Mouse (Mus musculus): ENCODE data around the gene Gp1ba.

Gene Gp1ba

GRCm38 (mm10) chr11:70638714-70639278 is at the start of gene Gp1ba:
Gene Gp1ba (plus strand): TSS chr11:70639122.
- no peak for DNase-seq (ENCODE audit: low spot score)

GRCm38 (mm10) chr11:70591733-70592132 is 47.2 kb upstream of the Gp1ba start:
- DNase-seq (ENCODE audit: low spot score): no peak

GRCm38 (mm10) chr11:70594253-70594989 is 44.5 kb upstream of the Gp1ba start:
- DNase-seq (ENCODE audit: low spot score): peak; percentile 64

GRCm38 (mm10) chr11:70595638-70596037 is 43.3 kb upstream of the Gp1ba start:
- DNase-seq (ENCODE audit: low spot score): peak; percentile 49

GRCm38 (mm10) chr11:70596094-70596493 is 42.8 kb upstream of the Gp1ba start:
- no peak for DNase-seq (ENCODE audit: low spot score)

GRCm38 (mm10) chr11:70597301-70597700 is 41.6 kb upstream of the Gp1ba start:
- no peak for DNase-seq (ENCODE audit: low spot score)

GRCm38 (mm10) chr11:70598451-70598953 is 40.4 kb upstream of the Gp1ba start:
- no peak for DNase-seq (ENCODE audit: low spot score)

GRCm38 (mm10) chr11:70605024-70605566 is 33.8 kb upstream of the Gp1ba start:
- DNase-seq (ENCODE audit: low spot score): peak; percentile 80

- DNase-seq (ENCODE audit: low spot score): no peak
These were observed 32.2 kb upstream of the Gp1ba start for GRCm38 (mm10) chr11:70606717-70607116.

GRCm38 (mm10) chr11:70607611-70608010 is 31.3 kb upstream of the Gp1ba start:
- DNase-seq (ENCODE audit: low spot score): no peak

GRCm38 (mm10) chr11:70608381-70609066 is 30.4 kb upstream of the Gp1ba start:
- DNase-seq (ENCODE audit: low spot score): no peak

- no peak for DNase-seq (ENCODE audit: low spot score)
These were observed 28.2 kb upstream of the Gp1ba start for GRCm38 (mm10) chr11:70610752-70611151.

- no peak for DNase-seq (ENCODE audit: low spot score)
These were observed 26.4 kb upstream of the Gp1ba start for GRCm38 (mm10) chr11:70612505-70612904.

GRCm38 (mm10) chr11:70615074-70615473 is 23.8 kb upstream of the Gp1ba start:
- DNase-seq (ENCODE audit: low spot score): peak; percentile 81

GRCm38 (mm10) chr11:70615516-70616093 is 23.3 kb upstream of the Gp1ba start, which contains the start of gene 4930544D05Rik:
Gene 4930544D05Rik (plus strand): TSS chr11:70615848.
- no peak for DNase-seq (ENCODE audit: low spot score)

- DNase-seq (ENCODE audit: low spot score): no peak
These were observed 19.8 kb upstream of the Gp1ba start, which contains the start of gene Chrne for GRCm38 (mm10) chr11:70619101-70619500. Gene Chrne (minus strand): TSS chr11:70619216.

- DNase-seq (ENCODE audit: low spot score): no peak
These were observed 16.7 kb upstream of the Gp1ba start for GRCm38 (mm10) chr11:70621972-70622814.

GRCm38 (mm10) chr11:70623053-70623742 is 15.7 kb upstream of the Gp1ba start:
- DNase-seq (ENCODE audit: low spot score): no peak

GRCm38 (mm10) chr11:70625473-70625872 is 13.4 kb upstream of the Gp1ba start:
- DNase-seq (ENCODE audit: low spot score): no peak

GRCm38 (mm10) chr11:70626877-70627276 is 12.0 kb upstream of the Gp1ba start:
- DNase-seq (ENCODE audit: low spot score): no peak

- no peak for DNase-seq (ENCODE audit: low spot score)
These were observed 10.5 kb upstream of the Gp1ba start for GRCm38 (mm10) chr11:70628431-70628830.
